Mouse (Mus musculus): ENCODE data around the gene Dnmbp. TPM values are rescaled to one million over a fixed set of nuclear protein-coding genes. Genes with fewer than 3 reads are reported as not detected.

The Dnmbp gene
- total RNA-seq, 2 experiments from 2014 or later: 7.4 to 7.7 TPM

DNA sequence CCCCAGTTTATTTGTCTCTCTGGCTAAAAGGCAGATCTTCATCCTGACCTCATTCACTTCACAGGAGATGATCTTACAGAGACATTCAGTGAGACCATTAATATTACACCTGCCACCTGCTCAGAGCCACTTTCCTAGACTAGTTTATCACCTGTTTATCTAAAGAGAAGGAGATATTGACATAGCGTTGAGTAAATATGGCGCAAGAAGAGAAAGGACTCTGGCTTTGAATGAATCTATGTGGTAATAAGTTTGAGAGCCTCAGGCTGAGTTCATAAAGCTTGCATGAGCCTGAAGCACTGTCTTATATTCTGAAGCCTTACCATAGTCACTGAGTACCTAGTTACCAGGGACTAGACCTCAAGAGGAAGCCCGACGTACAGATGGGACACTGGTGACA lies 128.6 kb downstream of the Dnmbp start:
- ATAC-seq (replicated peaks; ENCODE audit: poor library complexity): no peak

DNA sequence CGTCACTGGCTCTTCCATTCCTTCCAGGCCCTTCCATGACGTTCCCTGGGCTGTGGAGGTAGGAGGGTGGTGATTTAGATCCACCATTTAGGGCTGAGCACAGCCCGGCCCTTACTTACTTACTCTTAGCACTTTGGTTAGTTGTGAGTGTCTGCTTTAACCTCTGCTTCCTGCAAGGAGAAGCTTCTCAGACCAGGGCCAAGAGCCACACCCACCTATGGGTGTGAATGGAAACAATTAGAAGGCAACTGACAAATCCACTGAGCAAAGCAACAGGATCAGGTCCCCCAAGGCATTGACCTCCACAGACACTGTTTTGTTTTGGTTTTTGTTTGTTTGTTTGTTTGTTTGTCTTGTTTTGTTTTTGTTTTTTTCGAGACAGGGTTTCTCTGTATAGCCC lies 130.7 kb downstream of the Dnmbp start:
- peak; percentile 69 for ATAC-seq (replicated peaks; ENCODE audit: poor library complexity)

DNA sequence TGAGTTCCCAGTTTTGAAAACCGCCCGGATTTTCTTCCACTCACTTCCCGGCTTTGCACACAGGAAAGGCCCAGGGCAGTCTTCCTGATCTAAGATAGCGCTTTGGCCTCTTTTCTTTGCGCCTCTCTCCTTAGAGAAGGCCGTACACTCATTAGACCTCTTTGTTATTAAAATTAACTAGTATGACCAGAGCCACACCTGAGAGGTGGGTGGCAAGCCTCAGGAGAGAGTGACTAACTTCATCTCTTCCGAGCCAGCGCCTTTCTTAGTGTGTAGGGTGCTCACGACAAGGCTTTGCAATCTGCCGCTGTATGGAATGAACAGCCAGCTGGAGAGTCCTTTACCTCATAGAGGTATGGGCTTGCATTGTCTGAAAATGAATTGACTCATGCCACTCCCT lies 136.1 kb downstream of the Dnmbp start:
- ATAC-seq (replicated peaks; ENCODE audit: poor library complexity): no peak

DNA sequence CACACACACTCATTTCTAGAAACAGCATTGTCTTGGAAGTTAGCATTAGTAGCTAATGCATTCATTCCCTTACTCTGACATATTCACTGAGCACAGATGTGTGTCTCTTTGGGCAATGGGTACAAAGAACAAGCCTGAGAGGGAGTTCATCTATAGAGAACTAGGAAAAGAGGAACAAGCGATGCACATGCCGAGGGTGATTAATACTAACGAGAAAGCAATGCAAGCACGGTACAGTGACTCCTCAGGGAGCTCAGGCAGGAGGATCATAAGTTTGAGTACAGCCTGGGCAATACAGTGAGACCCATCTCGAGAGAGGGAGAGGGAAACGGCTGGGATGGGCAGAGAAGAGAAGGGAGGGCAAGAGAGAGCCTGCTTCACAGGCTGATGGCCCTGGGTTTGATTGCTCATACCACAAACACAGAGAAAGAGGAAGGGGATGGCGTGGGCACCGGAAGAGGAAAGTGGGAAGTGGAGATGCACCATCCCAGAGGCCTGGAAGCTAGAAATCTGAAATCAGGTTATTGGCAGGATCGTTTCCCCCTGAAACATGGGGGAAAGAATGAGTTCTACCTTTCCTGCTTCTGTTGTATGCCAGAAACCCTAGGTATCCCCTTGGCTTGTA lies 138.5 kb downstream of the Dnmbp start:
- peak; percentile 64 for ATAC-seq (replicated peaks; ENCODE audit: poor library complexity)

DNA sequence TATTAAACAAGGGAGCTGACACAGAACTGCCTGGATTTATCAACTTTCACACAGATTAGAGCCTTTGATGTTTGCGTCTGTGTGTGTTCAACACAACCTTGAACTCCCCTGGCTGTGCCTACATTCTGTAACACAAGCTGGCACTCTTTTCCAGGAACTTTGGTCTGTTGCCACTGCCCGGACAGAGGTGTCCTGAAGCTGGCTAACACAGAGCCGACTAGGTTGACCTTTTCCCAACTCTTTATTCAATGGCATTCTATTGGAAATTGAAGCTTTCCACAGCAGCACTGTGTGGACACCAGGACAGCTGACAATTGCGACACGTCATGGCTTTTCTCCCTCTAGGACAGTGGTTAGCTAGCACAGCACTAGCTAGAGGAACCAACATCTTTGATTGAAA lies 142.8 kb downstream of the Dnmbp start:
- ATAC-seq (replicated peaks; ENCODE audit: poor library complexity): peak; percentile 39; the same call in 1 of the 2 replicates

Other genes starting within 250 kb of the Dnmbp start
- 38.6 and 39.0 TPM in 2 replicates for gene Cutc, start 187.2 kb downstream of the Dnmbp start, total RNA-seq (2015)
- 18.1 and 28.1 TPM in 2 replicates for gene Cutc, start 187.2 kb downstream of the Dnmbp start, total RNA-seq (2017)
- gene Cox15, start 187.2 kb downstream of the Dnmbp start, total RNA-seq (2015): 14.0 and 15.4 TPM in 2 replicates
- 13.6 and 42.0 TPM in 2 replicates for gene Cox15, start 187.2 kb downstream of the Dnmbp start, total RNA-seq (2017)
- gene Abcc2, start 158.0 kb downstream of the Dnmbp start, total RNA-seq (2015): 4.1 and 7.2 TPM in 2 replicates
- 1.6 and 2.4 TPM in 2 replicates for gene Abcc2, start 158.0 kb downstream of the Dnmbp start, total RNA-seq (2017)
- 0.22 TPM in 2 replicates for gene Cpn1, start 46.4 kb upstream of the Dnmbp start, total RNA-seq (2015)
- gene Cpn1, start 46.4 kb upstream of the Dnmbp start, total RNA-seq (2017): 0.29 TPM in 1 of 2 replicates, not detected in the other
- 0.12 and 0.17 TPM in 2 replicates for gene Cyp2c23, start 89.0 kb upstream of the Dnmbp start, total RNA-seq (2015)
- gene Cyp2c23, start 89.0 kb upstream of the Dnmbp start, total RNA-seq (2017): not detected in 2 replicates
- gene Erlin1, start 129.6 kb upstream of the Dnmbp start, total RNA-seq (2015): 75.6 and 76.5 TPM in 2 replicates
- 44.5 and 50.3 TPM in 2 replicates for gene Erlin1, start 129.6 kb upstream of the Dnmbp start, total RNA-seq (2017)
- 41.4 and 44.0 TPM in 2 replicates for gene Chuk, start 167.3 kb upstream of the Dnmbp start, total RNA-seq (2015)
- gene Chuk, start 167.3 kb upstream of the Dnmbp start, total RNA-seq (2017): 52.6 and 74.3 TPM in 2 replicates
- gene Cwf19l1, start 195.7 kb upstream of the Dnmbp start, total RNA-seq (2015): 40.2 and 48.9 TPM in 2 replicates
- gene Cwf19l1, start 195.7 kb upstream of the Dnmbp start, total RNA-seq (2017): 33.9 and 38.4 TPM in 2 replicates
- gene Bloc1s2, start 206.3 kb upstream of the Dnmbp start, total RNA-seq (2015): 131 and 140 TPM in 2 replicates
- 79.0 and 96.2 TPM in 2 replicates for gene Bloc1s2, start 206.3 kb upstream of the Dnmbp start, total RNA-seq (2017)